Mouse (Mus musculus) embryonic facial prominence, embryonic 11.5 days (tissue): ENCODE results near the gene Csnk2b. TPM values are rescaled to one million over a fixed set of nuclear protein-coding genes. Genes with fewer than 3 reads are reported as not detected.

Experiments used
- ATAC-seq: fragments of 200-750 bp; cut with Nextera tagmentation; replicated peaks from 2 replicates; pipeline ENCODE4 v1.8.0; 2017; ENCODE audit warnings: low read depth; ENCODE audit not compliant: insufficient number of reproducible peaks, low FRiP score, low TSS enrichment
- DNase-seq: peaks from one replicate; pipeline ENCODE4 v3.0.0-alpha.2; 2015; ENCODE audit warnings: low spot score
- H3K27ac ChIP-seq: fragments of 300-500 bp; sonication (generic); replicated peaks from 2 replicates; pipeline ENCODE4 v1.5.1; 2014; ENCODE audit warnings: mild to moderate bottlenecking, low read depth, low read length, control low read depth
- H3K27me3 ChIP-seq: fragments of 300-500 bp; sonication (generic); 2 replicates; pipeline ENCODE4 v1.6.1; 2014; ENCODE audit warnings: mild to moderate bottlenecking, low read length, moderate library complexity, mixed read lengths; ENCODE audit not compliant: control insufficient read depth, insufficient read depth
- H3K36me3 ChIP-seq: fragments of 300-500 bp; sonication (generic); replicated peaks from 2 replicates; pipeline ENCODE4 v1.6.1; 2014; ENCODE audit warnings: low read depth, mild to moderate bottlenecking, low read length, moderate library complexity, mixed read lengths; ENCODE audit not compliant: control insufficient read depth, insufficient read depth
- H3K4me1 ChIP-seq: fragments of 300-500 bp; sonication (generic); 2 replicates; pipeline ENCODE4 v1.6.1; 2014; ENCODE audit warnings: low read length, mixed read lengths; ENCODE audit not compliant: control insufficient read depth, insufficient read depth
- H3K4me2 ChIP-seq: fragments of 300-500 bp; sonication (generic); 2 replicates; pipeline ENCODE4 v1.6.1; 2014; ENCODE audit warnings: low read depth, mild to moderate bottlenecking, control low read depth, low read length, moderate library complexity
- H3K4me3 ChIP-seq: fragments of 300-500 bp; sonication (generic); 2 replicates; pipeline ENCODE4 v1.5.1; 2014; ENCODE audit warnings: low read depth, low read length, control low read depth
- H3K9ac ChIP-seq: fragments of 300-500 bp; sonication (generic); replicated peaks from 2 replicates; pipeline ENCODE4 v1.6.1; 2014; ENCODE audit warnings: mild to moderate bottlenecking, control low read depth, low read length
- H3K9me3 ChIP-seq: fragments of 300-500 bp; sonication (generic); replicated peaks from 2 replicates; pipeline ENCODE4 v1.6.1; 2016; ENCODE audit warnings: mild to moderate bottlenecking, low read length, inconsistent platforms, mixed read lengths; ENCODE audit not compliant: control insufficient read depth
- WGBS: fragments of 180-500 bp; shearing (Covaris S2); extraction: QIAGEN DNeasy Blood & Tissue Kit; methylation state at CpG from one replicate; pipeline ENCODE4 v1.1.7; 2014; 5-methylcytosine and 5-hydroxymethylcytosine counted together
- polyA plus RNA-seq: library from polyadenylated mRNA; unstranded; fragments of >200 nt; fragmentation: Nextera tagmentation; extraction: Ambion mirVana; gene quantifications from 2 replicates; pipeline ENCODE4 v1.2.1, GENCODE M21; 2014

Gene Csnk2b
- polyA plus RNA-seq, 1 experiment from 2014 or later: 294 TPM

DNA sequence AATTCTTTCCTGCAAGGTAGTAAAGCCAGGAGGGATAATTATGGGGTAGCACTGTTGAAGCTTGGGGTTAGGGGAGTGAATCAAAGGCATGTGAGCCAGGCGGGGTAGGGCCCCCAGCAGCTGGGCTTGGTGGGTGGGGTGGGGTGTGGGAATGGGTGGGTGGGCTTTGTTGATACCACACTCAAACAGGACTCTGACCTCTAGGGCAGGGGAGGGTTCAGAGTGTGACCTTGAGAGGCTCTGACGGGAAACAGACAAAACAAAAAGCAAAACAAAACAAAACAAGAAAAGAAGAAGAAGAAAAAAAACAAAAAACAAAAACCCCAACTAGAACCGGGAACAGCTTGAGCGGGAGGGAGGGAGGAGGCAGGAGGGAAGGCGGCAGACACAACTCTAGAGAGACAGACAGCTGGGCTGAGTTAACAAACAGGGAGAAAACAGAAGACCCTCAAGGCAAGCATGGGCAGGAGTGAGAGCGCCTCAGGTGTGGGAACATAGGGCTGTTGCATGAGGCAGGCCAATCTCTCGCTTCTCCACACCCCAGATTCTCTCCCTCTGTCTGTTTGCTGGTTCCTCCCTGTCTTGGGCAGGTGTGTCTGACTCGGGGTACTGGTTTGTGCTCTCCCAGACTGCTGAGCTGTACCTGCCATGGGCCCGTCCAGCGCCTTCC lies 45.2 kb downstream of the Csnk2b start, which contains the start of gene Ly6g6e:
Gene Ly6g6e (plus strand): TSS at position 396 of the 670 bp plus-strand sequence.
- no peak within 1 kb of the TSS for H3K27ac ChIP-seq
- H3K9ac ChIP-seq: peak within 1 kb of the TSS; percentile 26

GRCm38 (mm10) chr17:35074097-35074496 lies 47.8 kb downstream of the Csnk2b start:
- Histone ChIP-seq H3K9me3 (no peaks in the 10 kb centered on the region), H3K4me3 (no peak overlapping the region), H3K27me3 (no peaks in the 10 kb centered on the region), H3K4me1 (peaks cover 9% of the 10 kb centered on the region), H3K9ac (no peak overlapping the region), H3K27ac (no peak overlapping the region), H3K36me3 (no peaks in the 10 kb centered on the region), H3K4me2 (no peak overlapping the region)
- ATAC-seq (no peak), DNase-seq (no peak)
- 49% methylated on average over 16 of the region's 17 CpGs for WGBS

More for the DNA sequence above, 45.2 kb downstream of the Csnk2b start, which contains the start of gene Ly6g6e:
- H3K36me3 ChIP-seq: no peaks in the 10 kb centered on the region
- no peaks in the 10 kb centered on the region for H3K27me3 ChIP-seq
- 15% methylated on average over 10 of the region's 10 CpGs for WGBS
- no peak within 1 kb of the TSS for H3K4me3 ChIP-seq
- peaks cover 9% of the 10 kb centered on the region for H3K4me1 ChIP-seq
- no peaks in the 10 kb centered on the region for H3K9me3 ChIP-seq
- ATAC-seq (no peak), DNase-seq (peak; percentile 43)
- H3K4me2 ChIP-seq: peak within 1 kb of the TSS; percentile 7; the same call in 1 of the 2 replicates

GRCm38 (mm10) chr17:35071454-35071853 lies 50.4 kb downstream of the Csnk2b start:
- no peak for ATAC-seq
- Histone ChIP-seq H3K9ac (no peak overlapping the region), H3K27me3 (peaks cover 6% of the 10 kb centered on the region), H3K4me1 (peaks cover 2% of the 10 kb centered on the region; the same call in 1 of the 2 replicates), H3K27ac (no peak overlapping the region; the same call in 1 of the 2 replicates), H3K36me3 (no peaks in the 10 kb centered on the region), H3K4me3 (no peak overlapping the region), H3K9me3 (no peaks in the 10 kb centered on the region), H3K4me2 (no peak overlapping the region)
- no peak for DNase-seq
- 81% methylated on average over 9 of the region's 9 CpGs for whole genome bisulfite sequencing

- no peak overlapping the region for H3K9ac ChIP-seq
- no peak overlapping the region for H3K4me3 ChIP-seq
- no peaks in the 10 kb centered on the region for H3K4me1 ChIP-seq
- H3K36me3 ChIP-seq: no peaks in the 10 kb centered on the region
- H3K27ac ChIP-seq: no peak overlapping the region
- peaks cover 9% of the 10 kb centered on the region for H3K27me3 ChIP-seq
- ATAC-seq (no peak), DNase-seq (no peak)
- H3K9me3 ChIP-seq: no peaks in the 10 kb centered on the region
- WGBS: 50% methylated on average over 6 of the region's 6 CpGs
- no peak overlapping the region for H3K4me2 ChIP-seq
These were observed 51.2 kb downstream of the Csnk2b start for GRCm38 (mm10) chr17:35070556-35071229.

DNA sequence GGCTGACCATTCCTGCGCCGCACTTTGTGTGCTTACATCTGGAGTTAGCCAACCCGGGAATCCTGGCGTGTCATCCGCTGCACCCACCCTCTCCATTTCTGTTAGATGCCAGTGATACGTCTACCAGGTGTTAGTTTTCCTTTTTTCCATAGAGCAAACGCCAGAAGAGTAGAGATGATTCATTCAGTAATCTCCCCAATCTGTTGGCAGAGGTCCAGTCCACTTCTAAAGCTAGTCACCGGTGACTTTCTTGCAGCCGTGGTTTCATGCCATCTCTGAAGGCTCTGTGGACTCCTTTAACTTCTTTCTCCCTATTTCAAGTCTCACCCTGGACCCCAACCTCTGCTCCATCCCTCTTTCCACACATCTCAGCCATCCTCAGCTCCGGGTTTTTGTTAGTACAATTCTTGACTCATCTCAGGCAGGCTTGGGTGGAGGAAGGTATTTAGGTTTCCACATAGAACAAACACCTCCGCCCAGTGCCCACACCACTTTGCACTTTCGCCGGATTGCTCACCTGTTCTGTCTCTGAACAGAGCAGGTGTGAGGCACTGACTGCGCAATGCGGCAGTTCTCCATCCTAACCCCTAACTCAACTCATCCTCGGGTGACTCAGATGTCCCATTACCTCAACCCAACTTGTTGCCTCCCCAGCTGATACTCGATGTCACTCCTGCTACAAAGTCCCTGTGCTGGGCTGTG lies 53.5 kb downstream of the Csnk2b start:
- Histone ChIP-seq H3K27me3 (peaks cover 14% of the 10 kb centered on the region), H3K9me3 (no peaks in the 10 kb centered on the region), H3K4me1 (peaks cover 4% of the 10 kb centered on the region; the same call in 1 of the 2 replicates), H3K9ac (no peak overlapping the region), H3K4me2 (no peak overlapping the region; the same call in 1 of the 2 replicates), H3K4me3 (no peak overlapping the region), H3K36me3 (no peaks in the 10 kb centered on the region), H3K27ac (no peak overlapping the region)
- no peak for ATAC-seq
- WGBS: 82% methylated on average over 17 of the region's 17 CpGs
- no peak for DNase-seq

Other genes with a start within 250 kb of the Csnk2b start
- gene Zbtb12, start 242.6 kb downstream of the Csnk2b start, polyA plus RNA-seq: 1.6 and 2.0 TPM in 2 replicates
- not detected in 2 replicates for gene Gm20547, start 240.0 kb downstream of the Csnk2b start, polyA plus RNA-seq
- 0.81 and 1.6 TPM in 2 replicates for gene C2, start 223.8 kb downstream of the Csnk2b start, polyA plus RNA-seq
- gene Ehmt2, start 223.6 kb downstream of the Csnk2b start, polyA plus RNA-seq: 59.3 and 60.6 TPM in 2 replicates
- gene Slc44a4, start 207.6 kb downstream of the Csnk2b start, polyA plus RNA-seq: 0.08 and 0.11 TPM in 2 replicates
- 10.9 and 13.1 TPM in 2 replicates for gene Neu1, start 190.8 kb downstream of the Csnk2b start, polyA plus RNA-seq
- gene Hspa1b, start 162.8 kb downstream of the Csnk2b start, polyA plus RNA-seq: 0.21 and 0.49 TPM in 2 replicates
- gene Gm20481, start 152.1 kb downstream of the Csnk2b start, polyA plus RNA-seq: not detected in 2 replicates
- 1.7 and 1.8 TPM in 2 replicates for gene Hspa1a, start 149.9 kb downstream of the Csnk2b start, polyA plus RNA-seq
- gene Hspa1l, start 149.3 kb downstream of the Csnk2b start, polyA plus RNA-seq: 1.5 and 2.0 TPM in 2 replicates
- gene Lsm2, start 140.2 kb downstream of the Csnk2b start, polyA plus RNA-seq: 219 and 241 TPM in 2 replicates
- 73.9 and 85.2 TPM in 2 replicates for gene Vars, start 121.1 kb downstream of the Csnk2b start, polyA plus RNA-seq
- gene Vwa7, start 105.5 kb downstream of the Csnk2b start, polyA plus RNA-seq: 0.10 and 0.17 TPM in 2 replicates
- 3.5 and 7.5 TPM in 2 replicates for gene Sapcd1, start 94.0 kb downstream of the Csnk2b start, polyA plus RNA-seq
- 3.0 and 3.2 TPM in 2 replicates for gene Msh5, start 75.3 kb downstream of the Csnk2b start, polyA plus RNA-seq
- gene Clic1, start 72.1 kb downstream of the Csnk2b start, polyA plus RNA-seq: 73.9 and 84.2 TPM in 2 replicates
- gene Ddah2, start 63.0 kb downstream of the Csnk2b start, polyA plus RNA-seq: 543 and 586 TPM in 2 replicates
- gene Ly6g6c, start 56.7 kb downstream of the Csnk2b start, polyA plus RNA-seq: 0.33 TPM in 1 of 2 replicates, not detected in the other
- 0.74 and 1.2 TPM in 2 replicates for gene Mpig6b, start 55.9 kb downstream of the Csnk2b start, polyA plus RNA-seq
- gene Ly6g6e, start 45.2 kb downstream of the Csnk2b start, polyA plus RNA-seq: 0.66 and 1.1 TPM in 2 replicates
- 0.92 TPM in 1 of 2 replicates, not detected in the other for gene Ly6g6d, start 44.0 kb downstream of the Csnk2b start, polyA plus RNA-seq
- gene Ly6g6f, start 36.4 kb downstream of the Csnk2b start, polyA plus RNA-seq: 0.36 and 0.43 TPM in 2 replicates
- gene Abhd16a, start 32.8 kb downstream of the Csnk2b start, polyA plus RNA-seq: 38.5 and 39.8 TPM in 2 replicates
- not detected in 2 replicates for gene Ly6g5c, start 13.8 kb downstream of the Csnk2b start, polyA plus RNA-seq
- gene Ly6g5b, start 6.6 kb downstream of the Csnk2b start, polyA plus RNA-seq: 0.53 and 1.1 TPM in 2 replicates
- gene Gpank1, start 598 bp downstream of the Csnk2b start, polyA plus RNA-seq: 24.6 and 26.4 TPM in 2 replicates
- gene D17H6S53E, start 4.3 kb upstream of the Csnk2b start, polyA plus RNA-seq: 6.9 and 7.4 TPM in 2 replicates
- 0.49 and 0.64 TPM in 2 replicates for gene Apom, start 10.0 kb upstream of the Csnk2b start, polyA plus RNA-seq
- gene Bag6, start 13.1 kb upstream of the Csnk2b start, polyA plus RNA-seq: 87.8 and 101 TPM in 2 replicates
- gene Prrc2a, start 42.8 kb upstream of the Csnk2b start, polyA plus RNA-seq: 131 and 144 TPM in 2 replicates
- gene Aif1, start 54.0 kb upstream of the Csnk2b start, polyA plus RNA-seq: 6.1 and 7.9 TPM in 2 replicates
- gene Lst1, start 66.4 kb upstream of the Csnk2b start, polyA plus RNA-seq: 3.8 and 6.1 TPM in 2 replicates
- 0.32 and 0.48 TPM in 2 replicates for gene Ltb, start 72.4 kb upstream of the Csnk2b start, polyA plus RNA-seq
- gene Tnf, start 80.0 kb upstream of the Csnk2b start, polyA plus RNA-seq: not detected in 2 replicates
- gene Lta, start 83.3 kb upstream of the Csnk2b start, polyA plus RNA-seq: not detected in 2 replicates
- not detected in 2 replicates for gene Gm16181, start 98.8 kb upstream of the Csnk2b start, polyA plus RNA-seq
- gene Atp6v1g2, start 111.6 kb upstream of the Csnk2b start, polyA plus RNA-seq: 6.2 and 7.9 TPM in 2 replicates
- gene Nfkbil1, start 113.7 kb upstream of the Csnk2b start, polyA plus RNA-seq: 3.1 and 4.0 TPM in 2 replicates
- gene Ddx39b, start 119.7 kb upstream of the Csnk2b start, polyA plus RNA-seq: 664 and 669 TPM in 2 replicates
- gene H2-D1, start 140.7 kb upstream of the Csnk2b start, polyA plus RNA-seq: 18.8 and 24.0 TPM in 2 replicates
- 0.08 TPM in 1 of 2 replicates, not detected in the other for gene H2-Q1, start 198.4 kb upstream of the Csnk2b start, polyA plus RNA-seq
- 0.69 and 0.86 TPM in 2 replicates for gene H2-Q2, start 220.2 kb upstream of the Csnk2b start, polyA plus RNA-seq